Mouse (Mus musculus): ENCODE data around the gene Pex11g. TPM values are rescaled to one million over a fixed set of nuclear protein-coding genes. Genes with fewer than 3 reads are reported as not detected.

Gene Pex11g
- total and polyA plus RNA-seq, 3 experiments, result 1.3 to 5.9 (median 2.7) TPM

- Histone ChIP-seq H3K36me3 (replicated peaks in 1 of 2; ENCODE audit: control insufficient read depth in 1 of 2, insufficient read depth in 1 of 2, low read length in 1 of 2) (no peaks in the 10 kb centered on the region), H3K27me3 (replicated peaks) (no peaks in the 10 kb centered on the region), H3K9me3 (replicated peaks; ENCODE audit: low read length) (no peaks in the 10 kb centered on the region), H3K4me3 (replicated peaks in 1 of 3; ENCODE audit: low read depth in 2 of 3, low read length in 2 of 3, poor library complexity in 1 of 3) (no peak overlapping the region), H3K27ac (ENCODE audit: insufficient read depth, low read depth) (no peak overlapping the region), H3K4me2 (ENCODE audit: insufficient read depth, low read depth, poor library complexity, severe bottlenecking) (no peak overlapping the region), H3K4me1 (ENCODE audit: control insufficient read depth in 1 of 2, insufficient read depth in 2 of 2) (0 out of 4 replicates have a peak, but pooled peaks cover 0 to 3% of the 10 kb centered on the region in 2 experiments), H3K9ac (ENCODE audit: insufficient read depth, low read depth) (no peak overlapping the region), H3K79me2 (replicated peaks; ENCODE audit: control insufficient read depth, extremely low read depth, insufficient read depth, poor library complexity, severe bottlenecking) (no peaks in the 10 kb centered on the region)
- dilution Hi-C loops (cut with MboI; ENCODE audit: extremely low pct_ligation_motif_present, extremely low pct_unique_long_range_greater_than_20kb, low sequenced_read_pairs) (no loop called here), in situ Hi-C loops (cut with MboI; ENCODE audit: low pct_ligation_motif_present, low pct_unique_long_range_greater_than_20kb, low sequenced_read_pairs) (no loop called here)
- TF ChIP-seq PAX5 (IDR thresholded peaks at IDR 0.05; ENCODE audit: low read length) (no peak), MXI1 (IDR thresholded peaks at IDR 0.05; ENCODE audit: low read depth, low read length) (no peak), MAZ (IDR thresholded peaks at IDR 0.05; ENCODE audit: low read depth, low read length) (no peak), TCF12 (IDR thresholded peaks at IDR 0.05; ENCODE audit: low read depth, low read length) (no peak), CHD1 (IDR thresholded peaks at IDR 0.05; ENCODE audit: low read depth, low read length) (no peak), KAT2A (IDR thresholded peaks at IDR 0.05; ENCODE audit: insufficient replicate concordance, low read length) (no peak), USF2 (conservative IDR thresholded peaks at IDR 0.05; ENCODE audit: low read depth, low read length) (no peak), MAFK (IDR thresholded peaks at IDR 0.05; ENCODE audit: insufficient replicate concordance, low read length) (no peak)
- no peak for DNase-seq (ENCODE audit: extremely low read depth)
Observed at GRCm38 (mm10) chr8:3411085-3411484, 56.4 kb downstream of the Pex11g start.

- in situ Hi-C loops (cut with MboI; ENCODE audit: low pct_ligation_motif_present, low pct_unique_long_range_greater_than_20kb, low sequenced_read_pairs), result no loop called here
- dilution Hi-C loops (cut with MboI; ENCODE audit: extremely low pct_ligation_motif_present, extremely low pct_unique_long_range_greater_than_20kb, low sequenced_read_pairs), result no loop called here
- Histone ChIP-seq H3K9me3 (replicated peaks; ENCODE audit: low read length) (no peaks in the 10 kb centered on the region), H3K36me3 (replicated peaks in 1 of 2; ENCODE audit: control insufficient read depth in 1 of 2, insufficient read depth in 1 of 2, low read length in 1 of 2) (no peaks in the 10 kb centered on the region), H3K27me3 (replicated peaks) (no peaks in the 10 kb centered on the region), H3K9ac (ENCODE audit: insufficient read depth, low read depth) (no peak overlapping the region), H3K27ac (ENCODE audit: insufficient read depth, low read depth) (no peak overlapping the region), H3K4me1 (ENCODE audit: control insufficient read depth in 1 of 2, insufficient read depth in 2 of 2) (0 out of 4 replicates have a peak, but pooled peaks cover 0 to 3% of the 10 kb centered on the region in 2 experiments), H3K79me2 (replicated peaks; ENCODE audit: control insufficient read depth, extremely low read depth, insufficient read depth, poor library complexity, severe bottlenecking) (no peaks in the 10 kb centered on the region), H3K4me3 (replicated peaks in 1 of 3; ENCODE audit: low read depth in 2 of 3, low read length in 2 of 3, poor library complexity in 1 of 3) (no peak overlapping the region), H3K4me2 (ENCODE audit: insufficient read depth, low read depth, poor library complexity, severe bottlenecking) (no peak overlapping the region)
- TF ChIP-seq BHLHE40 (IDR thresholded peaks at IDR 0.05; ENCODE audit: low read depth, low read length), result no peak
- no peak for TF ChIP-seq RCOR1 (conservative IDR thresholded peaks at IDR 0.05; ENCODE audit: low read depth, low read length)
- TF ChIP-seq PAX5 (IDR thresholded peaks at IDR 0.05; ENCODE audit: low read length), result no peak
- no peak for TF ChIP-seq ZC3H11A (IDR thresholded peaks at IDR 0.05; ENCODE audit: low read depth, low read length)
- no peak for TF ChIP-seq GABPA (IDR thresholded peaks at IDR 0.05; ENCODE audit: insufficient replicate concordance, low read depth, low read length)
- no peak for TF ChIP-seq TBP (conservative IDR thresholded peaks at IDR 0.05; ENCODE audit: low read depth, low read length)
- TF ChIP-seq NRF1 (IDR thresholded peaks at IDR 0.05; ENCODE audit: low read depth, low read length), result no peak
- no peak for TF ChIP-seq CHD1 (IDR thresholded peaks at IDR 0.05; ENCODE audit: low read depth, low read length)
- TF ChIP-seq KAT2A (IDR thresholded peaks at IDR 0.05; ENCODE audit: insufficient replicate concordance, low read length), result no peak
- TF ChIP-seq IRF4 (IDR thresholded peaks at IDR 0.05; ENCODE audit: low read depth, low read length), result no peak
- no peak for DNase-seq (ENCODE audit: extremely low read depth)
Observed at GRCm38 (mm10) chr8:3407417-3407816, 60.1 kb downstream of the Pex11g start.

Other genes with a start within 250 kb of the Pex11g start
- gene Insr, start 188.1 kb downstream of the Pex11g start, total RNA-seq (2012; rRNA removed), result 1.6 and 2.1 TPM in 2 replicates
- 3.0 and 3.9 TPM in 2 replicates for gene Insr, start 188.1 kb downstream of the Pex11g start, total RNA-seq (2014; rRNA removed)
- 3.2 and 4.6 TPM in 2 replicates for gene Insr, start 188.1 kb downstream of the Pex11g start, polyA plus RNA-seq (2012; ENCODE audit: insufficient read length, low read depth)
- not detected in 2 replicates for gene A430078G23Rik, start 114.3 kb downstream of the Pex11g start, total RNA-seq (2012; rRNA removed)
- gene A430078G23Rik, start 114.3 kb downstream of the Pex11g start, total RNA-seq (2014; rRNA removed), result not detected in 2 replicates
- not detected in 2 replicates for gene A430078G23Rik, start 114.3 kb downstream of the Pex11g start, polyA plus RNA-seq (2012; ENCODE audit: insufficient read length, low read depth)
- gene Arhgef18, start 74.7 kb downstream of the Pex11g start, total RNA-seq (2012; rRNA removed), result 0.17 and 0.21 TPM in 2 replicates
- gene Arhgef18, start 74.7 kb downstream of the Pex11g start, total RNA-seq (2014; rRNA removed), result 0.12 TPM in 1 of 2 replicates, not detected in the other
- 0.26 and 0.27 TPM in 2 replicates for gene Arhgef18, start 74.7 kb downstream of the Pex11g start, polyA plus RNA-seq (2012; ENCODE audit: insufficient read length, low read depth)
- gene Tex45, start 3.2 kb upstream of the Pex11g start, total RNA-seq (2012; rRNA removed), result not detected in 2 replicates
- gene Tex45, start 3.2 kb upstream of the Pex11g start, total RNA-seq (2014; rRNA removed), result not detected in 2 replicates
- not detected in 2 replicates for gene Tex45, start 3.2 kb upstream of the Pex11g start, polyA plus RNA-seq (2012; ENCODE audit: insufficient read length, low read depth)
- 0.25 and 0.64 TPM in 2 replicates for gene Zfp358, start 25.5 kb upstream of the Pex11g start, total RNA-seq (2012; rRNA removed)
- gene Zfp358, start 25.5 kb upstream of the Pex11g start, total RNA-seq (2014; rRNA removed), result 0.54 TPM in 1 of 2 replicates, not detected in the other
- 0.17 TPM in 1 of 2 replicates, not detected in the other for gene Zfp358, start 25.5 kb upstream of the Pex11g start, polyA plus RNA-seq (2012; ENCODE audit: insufficient read length, low read depth)
- gene Mcoln1, start 32.8 kb upstream of the Pex11g start, total RNA-seq (2012; rRNA removed), result 18.1 and 20.5 TPM in 2 replicates
- gene Mcoln1, start 32.8 kb upstream of the Pex11g start, total RNA-seq (2014; rRNA removed), result 11.5 and 13.0 TPM in 2 replicates
- 26.5 and 28.0 TPM in 2 replicates for gene Mcoln1, start 32.8 kb upstream of the Pex11g start, polyA plus RNA-seq (2012; ENCODE audit: insufficient read length, low read depth)
- 27.7 and 29.6 TPM in 2 replicates for gene Pnpla6, start 47.7 kb upstream of the Pex11g start, total RNA-seq (2012; rRNA removed)
- 12.5 and 13.7 TPM in 2 replicates for gene Pnpla6, start 47.7 kb upstream of the Pex11g start, total RNA-seq (2014; rRNA removed)
- 38.6 and 39.8 TPM in 2 replicates for gene Pnpla6, start 47.7 kb upstream of the Pex11g start, polyA plus RNA-seq (2012; ENCODE audit: insufficient read length, low read depth)
- gene C330021F23Rik, start 100.3 kb upstream of the Pex11g start, total RNA-seq (2012; rRNA removed), result 0.84 and 1.1 TPM in 2 replicates
- gene C330021F23Rik, start 100.3 kb upstream of the Pex11g start, total RNA-seq (2014; rRNA removed), result not detected in 2 replicates
- gene C330021F23Rik, start 100.3 kb upstream of the Pex11g start, polyA plus RNA-seq (2012; ENCODE audit: insufficient read length, low read depth), result 0.60 and 1.0 TPM in 2 replicates
- gene Camsap3, start 119.6 kb upstream of the Pex11g start, total RNA-seq (2012; rRNA removed), result 0.51 and 0.67 TPM in 2 replicates
- gene Camsap3, start 119.6 kb upstream of the Pex11g start, total RNA-seq (2014; rRNA removed), result not detected in 2 replicates
- gene Camsap3, start 119.6 kb upstream of the Pex11g start, polyA plus RNA-seq (2012; ENCODE audit: insufficient read length, low read depth), result 0.36 and 0.50 TPM in 2 replicates
- 60.7 and 62.7 TPM in 2 replicates for gene Xab2, start 153.6 kb upstream of the Pex11g start, total RNA-seq (2012; rRNA removed)
- 46.1 and 49.9 TPM in 2 replicates for gene Xab2, start 153.6 kb upstream of the Pex11g start, total RNA-seq (2014; rRNA removed)
- 57.1 and 62.0 TPM in 2 replicates for gene Xab2, start 153.6 kb upstream of the Pex11g start, polyA plus RNA-seq (2012; ENCODE audit: insufficient read length, low read depth)
- 70.2 and 85.3 TPM in 2 replicates for gene Pet100, start 153.9 kb upstream of the Pex11g start, total RNA-seq (2012; rRNA removed)
- 38.8 and 39.0 TPM in 2 replicates for gene Pet100, start 153.9 kb upstream of the Pex11g start, total RNA-seq (2014; rRNA removed)
- 62.7 and 86.0 TPM in 2 replicates for gene Pet100, start 153.9 kb upstream of the Pex11g start, polyA plus RNA-seq (2012; ENCODE audit: insufficient read length, low read depth)
- 0.29 and 0.38 TPM in 2 replicates for gene Pcp2, start 157.9 kb upstream of the Pex11g start, total RNA-seq (2012; rRNA removed)
- gene Pcp2, start 157.9 kb upstream of the Pex11g start, total RNA-seq (2014; rRNA removed), result not detected in 2 replicates
- 0.56 TPM in 1 of 2 replicates, not detected in the other for gene Pcp2, start 157.9 kb upstream of the Pex11g start, polyA plus RNA-seq (2012; ENCODE audit: insufficient read length, low read depth)
- gene Stxbp2, start 163.3 kb upstream of the Pex11g start, total RNA-seq (2012; rRNA removed), result 92.1 and 123 TPM in 2 replicates
- 53.9 and 60.9 TPM in 2 replicates for gene Stxbp2, start 163.3 kb upstream of the Pex11g start, total RNA-seq (2014; rRNA removed)
- gene Stxbp2, start 163.3 kb upstream of the Pex11g start, polyA plus RNA-seq (2012; ENCODE audit: insufficient read length, low read depth), result 136 and 149 TPM in 2 replicates
- not detected in 2 replicates for gene Retn, start 188.1 kb upstream of the Pex11g start, total RNA-seq (2012; rRNA removed)
- not detected in 2 replicates for gene Retn, start 188.1 kb upstream of the Pex11g start, total RNA-seq (2014; rRNA removed)
- gene Retn, start 188.1 kb upstream of the Pex11g start, polyA plus RNA-seq (2012; ENCODE audit: insufficient read length, low read depth), result 0.27 TPM in 1 of 2 replicates, not detected in the other
- 0.17 TPM in 1 of 2 replicates, not detected in the other for gene Mcemp1, start 198.1 kb upstream of the Pex11g start, total RNA-seq (2012; rRNA removed)
- gene Mcemp1, start 198.1 kb upstream of the Pex11g start, total RNA-seq (2014; rRNA removed), result 0.39 and 0.66 TPM in 2 replicates
- 0.36 and 0.55 TPM in 2 replicates for gene Mcemp1, start 198.1 kb upstream of the Pex11g start, polyA plus RNA-seq (2012; ENCODE audit: insufficient read length, low read depth)
- not detected in 2 replicates for gene Fcor, start 204.7 kb upstream of the Pex11g start, total RNA-seq (2012; rRNA removed)
- gene Fcor, start 204.7 kb upstream of the Pex11g start, total RNA-seq (2014; rRNA removed), result not detected in 2 replicates
- 0.63 and 0.67 TPM in 2 replicates for gene Fcor, start 204.7 kb upstream of the Pex11g start, polyA plus RNA-seq (2012; ENCODE audit: insufficient read length, low read depth)
- gene Trappc5, start 208.6 kb upstream of the Pex11g start, total RNA-seq (2012; rRNA removed), result 21.5 and 22.2 TPM in 2 replicates
- gene Trappc5, start 208.6 kb upstream of the Pex11g start, total RNA-seq (2014; rRNA removed), result 26.8 and 27.4 TPM in 2 replicates
- 22.4 and 24.4 TPM in 2 replicates for gene Trappc5, start 208.6 kb upstream of the Pex11g start, polyA plus RNA-seq (2012; ENCODE audit: insufficient read length, low read depth)
- 0.71 and 1.5 TPM in 2 replicates for gene Fcer2a, start 226.5 kb upstream of the Pex11g start, total RNA-seq (2012; rRNA removed)
- 2.9 and 3.7 TPM in 2 replicates for gene Fcer2a, start 226.5 kb upstream of the Pex11g start, total RNA-seq (2014; rRNA removed)
- gene Fcer2a, start 226.5 kb upstream of the Pex11g start, polyA plus RNA-seq (2012; ENCODE audit: insufficient read length, low read depth), result 13.7 and 15.6 TPM in 2 replicates

All from CH12.LX (cell line).